Mouse (Mus musculus): ENCODE measurements around the gene BC028528. TPM values are rescaled to one million over a fixed set of nuclear protein-coding genes. Genes with fewer than 3 reads are reported as not detected.
"Not testable (repeated sequence)": the region's sequence is repeated elsewhere in the genome, so short reads cannot be mapped to it uniquely, and the experiment has no call there.

Gene BC028528
- total RNA-seq, 4 experiments from 2014 or later, result 1.1 to 2.1 (median 1.5) TPM

DNA sequence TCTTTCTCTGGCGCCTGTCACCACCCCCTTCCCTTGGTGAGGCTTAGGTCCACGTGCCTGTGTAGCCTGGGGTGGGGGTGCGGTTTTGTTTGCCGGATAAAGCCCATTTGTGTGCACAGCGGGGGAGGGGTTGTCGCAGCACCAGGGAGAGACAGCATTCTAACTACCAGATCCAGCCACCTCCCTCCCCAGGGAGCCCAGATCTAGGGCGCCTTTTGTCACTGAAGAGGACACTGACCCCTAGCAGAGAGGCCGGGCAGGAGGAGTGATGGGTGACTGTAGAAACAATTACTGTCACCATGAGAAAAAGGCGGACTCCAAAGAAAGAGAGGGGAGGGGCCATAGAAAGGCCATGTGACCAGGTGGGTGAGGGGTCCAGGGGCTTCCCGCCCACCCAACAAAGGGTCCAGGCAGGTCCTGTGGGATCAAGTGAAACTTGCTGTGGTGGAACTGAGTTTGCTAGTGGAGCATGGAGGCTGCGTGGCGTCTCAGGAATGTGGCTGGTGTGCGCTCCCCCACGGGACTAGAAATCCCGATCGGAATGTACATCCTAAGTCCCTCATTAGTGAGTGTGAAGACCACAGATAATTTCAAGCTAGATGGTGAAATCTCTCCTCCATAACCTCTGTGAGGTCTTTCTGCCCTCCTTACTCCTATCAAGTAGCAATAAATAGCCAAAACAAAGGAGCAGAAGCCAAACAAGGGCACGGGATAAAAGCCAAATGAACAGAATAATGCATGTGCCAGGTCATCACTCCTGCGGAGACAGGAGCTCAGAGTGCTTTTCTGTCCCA, 13.5 kb upstream of the BC028528 start:
- DNase-seq (ENCODE audit: low spot score in 2 of 2), result no peak

DNA sequence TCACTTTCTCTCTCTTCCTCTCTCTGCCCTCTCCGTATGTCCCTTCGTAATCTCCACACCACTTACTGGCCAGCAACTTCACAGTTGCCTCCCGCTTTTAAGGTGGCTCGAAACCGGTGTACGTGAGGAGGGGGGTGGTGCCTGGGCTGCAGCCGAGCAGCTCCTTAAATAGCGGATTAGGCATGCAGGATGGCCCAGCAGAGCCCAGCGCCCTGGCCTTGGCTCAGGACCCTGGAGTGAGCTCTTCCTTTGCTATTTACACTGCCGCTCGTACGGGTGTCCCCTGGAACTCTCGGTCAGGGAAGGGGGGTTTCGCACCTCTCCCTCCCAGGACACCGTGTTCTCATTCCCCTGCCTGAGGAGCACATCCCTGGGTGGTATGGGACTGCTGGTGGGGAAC, 12.8 kb upstream of the BC028528 start, which contains the start of gene Car14:
TSS of gene Car14 (minus strand) at position 124 of the 400 bp plus-strand sequence.
- DNase-seq (ENCODE audit: low spot score in 2 of 2), result peak; percentile 61 to 63

DNA sequence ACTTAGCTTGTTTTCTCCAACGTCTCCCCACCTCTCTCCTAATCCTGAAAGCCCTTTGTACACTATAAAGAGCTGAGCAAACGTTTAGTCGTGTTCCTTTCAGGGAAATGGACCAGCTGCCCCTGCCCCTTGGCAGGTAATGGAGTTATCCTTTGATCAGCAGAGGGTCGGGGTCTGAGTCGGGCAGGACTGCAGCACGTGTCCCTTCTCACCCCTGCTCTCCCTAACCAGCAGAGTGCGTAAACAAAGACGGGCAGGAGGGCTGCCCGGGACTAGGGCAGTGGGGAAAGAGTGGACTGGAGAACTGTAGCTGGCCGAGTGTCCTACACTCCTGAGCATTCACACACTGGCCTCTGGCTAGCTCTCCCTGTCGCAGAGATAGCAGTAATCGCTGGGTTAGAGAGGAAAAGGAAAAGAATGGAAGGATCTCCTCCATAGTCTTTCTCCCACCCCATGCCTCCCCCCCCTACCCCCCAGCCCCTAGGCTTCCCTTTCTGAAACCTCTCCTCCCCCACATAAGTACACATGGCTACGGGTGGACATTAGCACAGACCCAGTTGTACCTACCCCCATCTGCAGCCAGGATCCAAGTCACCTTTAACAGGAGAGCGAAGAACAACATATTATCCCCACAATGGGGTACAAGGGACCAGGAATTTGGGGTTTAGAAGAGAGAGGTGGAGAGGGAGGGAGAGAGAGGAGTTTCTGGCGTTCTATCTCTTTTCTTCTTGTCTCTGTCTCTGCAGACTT, 12.1 kb upstream of the BC028528 start:
- no peak for DNase-seq (ENCODE audit: low spot score in 2 of 2)

DNA sequence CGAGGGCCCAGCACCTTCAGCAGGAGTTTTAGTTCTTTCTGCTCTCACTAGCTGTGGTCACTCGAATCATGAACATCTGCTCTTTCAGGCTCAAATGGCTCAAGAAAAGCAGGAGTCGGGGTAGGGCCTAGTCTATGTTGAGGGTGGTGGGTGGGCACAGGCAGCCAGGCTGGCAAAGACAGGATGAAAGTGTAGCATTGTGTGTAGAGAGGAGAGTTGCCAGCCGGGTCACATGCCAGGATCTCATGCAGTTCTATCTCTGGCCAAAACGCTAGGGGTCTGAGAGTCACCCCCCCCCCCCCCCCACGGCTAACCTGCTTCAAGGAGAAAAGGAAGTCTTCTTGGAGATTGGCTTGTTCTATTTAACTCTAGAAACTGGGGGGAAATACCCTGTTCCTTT, 10.8 kb upstream of the BC028528 start:
- DNase-seq (ENCODE audit: low spot score in 2 of 2), result no peak

DNA sequence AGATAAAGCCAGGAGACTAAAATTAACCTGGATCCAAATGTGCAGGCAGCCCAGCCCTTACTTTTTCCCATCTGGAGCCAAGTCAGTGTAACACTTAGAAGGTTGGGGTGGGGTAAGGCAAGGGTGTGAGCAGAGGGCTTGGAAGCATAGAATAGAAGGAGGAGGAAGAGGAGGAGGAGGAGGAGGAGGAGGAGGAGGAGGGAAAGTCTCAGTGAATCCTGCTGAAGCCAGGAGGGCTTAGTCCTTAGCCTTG, 10.5 kb upstream of the BC028528 start:
- DNase-seq (ENCODE audit: low spot score in 2 of 2), result no peak

DNA sequence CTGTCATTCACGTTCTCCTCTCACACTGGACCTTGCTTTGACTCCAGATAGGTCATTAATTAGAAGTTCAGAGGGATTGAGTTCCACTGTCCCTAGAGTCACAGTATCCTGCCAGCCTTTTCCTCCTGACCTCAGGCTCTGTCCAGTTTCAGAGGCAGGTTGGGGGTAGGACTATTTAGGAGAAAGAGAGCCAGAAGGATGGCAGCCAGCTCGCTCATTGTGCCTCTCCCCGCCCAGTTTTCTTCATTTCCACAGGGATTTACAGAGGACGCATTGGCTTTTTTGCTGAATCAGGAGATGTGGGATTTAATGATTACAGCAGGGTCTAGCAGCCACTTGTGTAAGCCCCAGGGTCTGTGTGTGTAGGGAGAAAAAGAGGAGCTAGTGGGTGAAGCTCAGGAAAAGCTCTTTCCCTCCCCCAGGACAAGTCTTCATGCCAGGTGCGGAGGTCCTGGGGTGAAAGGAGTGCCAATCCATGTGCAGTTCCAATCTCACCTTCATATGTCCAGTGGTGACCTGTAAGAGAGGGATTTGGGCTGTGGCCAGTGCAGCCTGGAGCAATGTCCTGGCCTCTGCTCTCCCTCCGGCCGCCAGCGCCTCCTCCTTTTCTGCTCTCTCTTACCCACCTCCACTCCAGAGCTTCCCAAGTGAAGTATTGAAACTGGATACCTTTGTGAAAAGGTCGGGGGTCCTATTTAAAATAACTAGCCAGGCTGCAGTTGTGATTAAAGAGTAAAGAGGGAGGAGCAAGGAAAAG, 10.0 kb upstream of the BC028528 start:
- peak in 1 of 2 experiments; percentile 53 for DNase-seq (ENCODE audit: low spot score in 2 of 2)

DNA sequence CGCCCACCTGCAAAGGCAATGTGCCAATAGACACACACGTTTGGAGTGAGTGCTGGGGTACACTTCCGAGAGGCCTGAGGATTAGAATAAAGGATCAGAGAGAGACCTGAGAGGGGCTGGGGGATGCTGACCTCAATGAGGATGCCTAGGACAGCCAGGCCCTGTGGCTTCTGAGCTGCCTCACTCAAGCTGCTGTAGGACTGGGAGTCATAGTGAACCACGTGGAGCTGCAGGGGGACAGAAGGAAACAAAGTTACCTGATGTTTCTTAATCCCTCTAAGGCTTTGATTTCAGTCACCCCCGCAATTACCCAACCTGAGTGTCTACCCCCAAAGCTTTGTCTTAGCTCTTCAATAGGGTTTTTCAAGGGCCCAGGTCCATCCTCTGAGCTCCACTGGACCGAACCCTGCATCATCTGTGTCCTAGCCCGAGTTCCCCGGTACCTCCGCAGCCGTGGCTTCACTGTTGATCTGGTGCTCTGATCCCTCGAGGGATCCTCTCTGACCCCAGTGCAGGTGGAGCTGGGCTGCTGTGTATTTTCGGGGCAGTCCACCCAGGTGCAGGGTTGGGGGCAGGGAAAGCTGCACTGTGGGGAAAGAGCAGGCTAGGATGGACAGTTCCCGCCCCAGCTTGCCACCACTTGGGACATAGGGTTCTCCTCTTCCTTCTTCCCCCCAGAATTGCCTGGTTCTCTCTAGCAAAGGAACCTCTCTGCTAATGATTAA, 8.2 kb upstream of the BC028528 start:
- no peak for DNase-seq (ENCODE audit: low spot score in 2 of 2)

DNA sequence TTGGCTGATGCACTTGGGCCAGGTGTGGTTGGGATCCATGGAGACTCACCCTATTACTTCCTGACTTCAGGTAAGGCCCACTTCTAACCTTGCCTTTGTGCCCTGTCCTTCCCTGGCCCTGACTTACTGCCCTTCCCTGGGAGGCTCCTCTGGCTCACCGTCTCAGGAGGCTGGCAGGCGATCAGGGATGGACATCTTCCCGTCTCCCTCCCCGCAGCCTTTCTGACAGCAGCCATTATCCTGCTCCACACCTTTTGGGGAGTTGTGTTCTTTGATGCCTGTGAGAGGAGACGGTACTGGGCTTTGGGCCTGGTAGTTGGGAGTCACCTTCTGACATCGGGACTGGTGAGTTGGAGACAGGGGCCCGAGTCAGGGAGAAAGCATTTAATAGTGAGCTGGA, 3.7 kb upstream of the BC028528 start:
- DNase-seq (ENCODE audit: low spot score in 2 of 2), result not testable (repeated sequence)

DNA sequence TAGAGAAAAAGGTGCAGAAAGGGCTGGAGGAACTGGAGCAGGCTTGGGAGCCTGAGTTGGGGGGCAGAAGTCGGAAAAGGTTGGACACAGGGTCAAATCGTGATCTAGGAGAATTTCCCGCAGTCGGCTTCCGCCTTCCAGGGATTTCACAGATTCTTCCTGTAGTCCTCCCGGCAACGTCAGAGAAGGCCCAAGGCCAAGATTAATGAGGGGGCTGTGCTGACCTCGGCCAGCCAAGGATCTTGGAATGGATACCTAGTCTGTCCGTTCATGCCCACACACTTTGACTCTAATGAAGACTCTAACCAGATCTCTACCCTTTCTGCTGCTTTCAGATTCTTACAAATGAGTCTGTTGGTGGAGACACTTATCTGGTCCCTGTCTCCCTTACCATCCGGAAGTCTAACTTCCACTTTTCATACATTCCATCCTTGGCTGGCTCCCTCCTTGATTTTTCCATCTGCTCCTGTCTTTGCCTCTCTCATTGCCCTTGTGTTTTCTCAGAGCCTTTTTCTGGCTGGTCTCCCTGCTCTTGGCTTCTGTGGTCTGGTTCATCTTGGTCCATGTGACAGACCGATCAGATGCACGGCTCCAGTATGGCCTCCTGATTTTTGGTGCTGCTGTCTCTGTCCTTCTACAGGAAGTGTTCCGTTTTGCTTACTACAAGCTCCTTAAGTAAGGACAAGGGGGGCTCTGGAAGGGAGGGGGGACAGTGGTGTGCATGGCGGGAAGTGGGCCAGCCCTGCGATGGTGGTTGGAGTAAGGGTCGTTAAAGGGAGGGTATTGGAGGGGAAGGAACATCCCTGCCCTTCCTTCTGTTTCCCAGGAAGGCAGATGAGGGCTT, 2.7 kb upstream of the BC028528 start:
- DNase-seq (ENCODE audit: low spot score in 2 of 2), result no peak

DNA sequence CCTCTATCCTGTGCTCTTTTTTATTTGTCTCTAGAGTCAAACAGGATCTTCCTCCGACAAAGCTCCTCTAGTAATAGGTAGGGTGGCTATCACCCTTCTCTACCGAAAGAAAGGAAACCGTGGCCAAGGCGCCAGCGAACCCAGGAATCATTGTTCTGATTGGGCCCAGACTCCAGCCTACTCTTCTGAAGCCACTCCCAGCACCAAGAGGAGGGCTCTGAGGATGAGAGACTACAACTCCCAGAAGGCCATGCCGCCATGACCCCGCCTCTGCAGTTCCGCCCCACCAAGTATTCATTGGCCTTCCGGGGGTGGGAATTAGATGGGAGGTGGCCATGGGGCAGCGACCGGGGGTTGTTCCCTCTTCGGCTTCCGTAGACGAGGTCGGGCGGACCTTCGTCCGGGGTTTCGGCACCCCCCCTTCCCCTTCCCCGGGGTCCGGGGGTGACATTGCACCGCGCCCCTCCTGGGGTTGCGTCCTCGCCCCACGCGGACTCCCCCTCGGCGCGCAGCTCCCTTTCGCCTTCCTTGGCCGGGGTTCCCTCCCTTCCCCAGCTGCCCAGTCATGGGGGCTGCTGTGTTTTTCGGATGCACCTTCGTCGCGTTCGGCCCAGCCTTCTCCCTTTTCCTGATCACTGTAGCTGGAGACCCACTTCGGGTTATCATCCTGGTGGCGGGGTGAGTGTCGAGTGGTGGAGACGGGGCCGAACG, 2.0 kb upstream of the BC028528 start, which contains the start of gene Aph1a:
TSS of gene Aph1a (plus strand) at position 364 of the 711 bp plus-strand sequence.
- peak; percentile 93 to 95 for DNase-seq (ENCODE audit: low spot score in 2 of 2)

DNA sequence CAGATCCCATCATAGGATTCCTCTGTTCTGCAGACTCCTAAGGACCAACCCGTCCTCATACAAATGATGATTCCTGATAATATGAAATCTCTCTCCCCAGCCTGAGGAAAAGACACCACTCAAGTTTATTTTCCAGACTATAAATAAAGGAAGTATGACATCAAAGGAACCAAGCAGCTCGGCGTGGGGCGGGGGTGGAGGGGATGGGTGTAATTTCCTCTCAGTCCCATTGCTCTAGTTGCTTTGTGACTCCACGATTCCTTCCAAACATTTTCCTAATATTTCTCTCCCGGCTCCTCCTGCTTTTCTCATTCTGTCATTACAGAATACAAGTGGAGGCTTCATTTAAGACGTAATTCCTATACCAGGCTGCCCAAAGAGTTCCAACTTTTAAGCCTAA, 1.3 kb upstream of the BC028528 start:
- no peak for DNase-seq (ENCODE audit: low spot score in 2 of 2)

DNA sequence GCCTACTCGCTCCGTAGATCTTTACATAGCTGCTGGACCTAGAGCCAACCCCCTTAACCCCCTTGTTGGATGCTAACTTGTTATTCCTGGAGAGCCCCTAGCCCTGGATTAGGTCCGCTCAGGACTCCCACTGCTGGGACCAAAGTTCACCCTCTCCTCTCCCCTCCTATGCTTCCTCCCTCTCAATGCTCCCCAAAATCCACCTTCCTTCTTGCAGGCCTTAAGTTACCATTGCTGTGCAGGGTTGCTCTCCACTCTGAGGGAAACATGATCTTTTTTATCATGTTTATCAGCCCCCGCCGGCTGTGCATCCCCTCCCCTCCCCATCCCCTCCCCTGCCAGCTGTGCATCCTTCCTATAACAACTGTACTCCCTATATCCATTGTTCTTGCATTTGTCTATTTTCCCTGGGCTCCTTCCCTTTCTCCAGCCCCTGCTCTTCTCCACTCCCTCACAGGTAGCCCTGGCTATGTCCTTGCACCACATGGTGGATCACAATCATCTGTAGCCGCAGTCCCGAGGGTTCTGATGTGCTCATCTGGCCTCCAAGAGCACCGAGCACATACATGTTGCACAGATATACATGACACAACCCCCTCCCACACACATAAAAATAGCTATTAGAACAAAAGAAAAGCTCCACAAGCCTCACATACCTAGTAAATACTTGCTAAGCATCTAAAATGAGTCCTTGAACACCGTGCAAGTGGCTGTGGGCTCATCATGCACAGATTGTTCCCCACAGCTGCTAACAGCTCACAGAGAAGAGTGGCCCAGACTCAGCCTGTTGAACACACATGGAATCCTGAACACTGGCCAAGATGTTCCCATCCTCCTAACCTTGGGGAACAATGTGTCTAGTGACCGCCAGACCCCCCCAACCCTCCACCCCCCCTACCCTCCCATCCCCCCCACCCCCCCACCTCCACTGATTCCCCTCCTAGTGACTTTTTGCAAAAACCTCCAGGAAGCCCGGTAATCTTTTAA, 554 bp upstream of the BC028528 start:
- no peak for DNase-seq (ENCODE audit: low spot score in 2 of 2)

DNA sequence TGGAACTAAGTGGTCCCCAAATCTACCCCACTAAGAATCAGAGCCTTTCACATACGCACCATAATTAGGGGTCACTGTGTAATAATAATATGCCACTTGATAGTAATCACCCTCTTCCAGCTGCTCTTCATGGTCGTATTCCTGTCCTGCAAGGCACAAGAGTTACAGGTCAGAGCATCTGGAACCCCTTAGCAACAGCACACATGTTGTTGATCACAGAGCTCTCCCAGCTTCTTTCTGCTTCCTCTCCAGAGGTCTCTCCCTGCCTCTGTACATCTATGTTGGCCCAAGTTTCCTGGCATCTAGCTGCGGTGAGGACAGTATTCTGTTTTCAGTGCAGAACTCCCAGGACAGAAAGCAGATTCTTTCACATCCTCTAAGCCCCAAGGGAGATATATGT, 2.1 kb downstream of the BC028528 start:
- no peak for DNase-seq (ENCODE audit: low spot score in 2 of 2)

DNA sequence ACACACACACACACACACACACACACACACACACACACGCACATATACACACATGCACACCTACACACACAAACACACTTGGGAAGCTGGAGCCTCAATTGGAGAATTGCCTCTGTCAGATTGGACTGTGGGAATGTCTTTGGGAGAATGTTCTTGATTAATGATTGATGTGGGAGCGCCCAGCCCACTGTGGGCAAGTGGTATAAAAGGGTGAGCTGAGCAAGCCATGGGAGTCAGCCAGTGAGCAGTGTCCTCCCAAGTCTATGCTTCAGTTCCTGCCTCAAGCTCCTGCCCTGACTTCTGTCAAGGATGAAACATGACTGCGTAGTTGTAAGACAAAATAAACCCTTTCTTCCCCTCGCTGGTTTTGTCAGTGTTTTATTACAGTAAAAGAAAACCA, 4.2 kb downstream of the BC028528 start:
- no peak for DNase-seq (ENCODE audit: low spot score in 2 of 2)

DNA sequence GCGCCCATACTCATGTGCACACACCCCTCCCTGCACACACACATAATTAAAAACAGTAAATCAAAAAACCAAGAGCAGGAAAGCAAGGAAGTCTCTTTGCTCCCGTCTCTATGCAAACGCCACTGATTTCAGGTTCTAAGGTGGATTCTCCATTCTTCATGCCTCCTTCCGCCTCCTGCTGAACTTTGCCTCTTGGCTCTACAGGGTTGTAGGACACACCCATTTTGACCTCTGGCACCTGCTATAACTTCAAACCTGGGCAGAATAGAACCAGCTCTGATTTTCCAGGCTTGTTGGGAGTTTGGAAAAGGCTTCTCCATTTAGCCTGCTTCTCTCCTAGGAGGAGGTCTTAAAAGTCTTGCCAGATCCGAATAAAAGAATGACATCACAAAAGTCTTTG, 7.4 kb downstream of the BC028528 start:
- no peak for DNase-seq (ENCODE audit: low spot score in 2 of 2)

DNA sequence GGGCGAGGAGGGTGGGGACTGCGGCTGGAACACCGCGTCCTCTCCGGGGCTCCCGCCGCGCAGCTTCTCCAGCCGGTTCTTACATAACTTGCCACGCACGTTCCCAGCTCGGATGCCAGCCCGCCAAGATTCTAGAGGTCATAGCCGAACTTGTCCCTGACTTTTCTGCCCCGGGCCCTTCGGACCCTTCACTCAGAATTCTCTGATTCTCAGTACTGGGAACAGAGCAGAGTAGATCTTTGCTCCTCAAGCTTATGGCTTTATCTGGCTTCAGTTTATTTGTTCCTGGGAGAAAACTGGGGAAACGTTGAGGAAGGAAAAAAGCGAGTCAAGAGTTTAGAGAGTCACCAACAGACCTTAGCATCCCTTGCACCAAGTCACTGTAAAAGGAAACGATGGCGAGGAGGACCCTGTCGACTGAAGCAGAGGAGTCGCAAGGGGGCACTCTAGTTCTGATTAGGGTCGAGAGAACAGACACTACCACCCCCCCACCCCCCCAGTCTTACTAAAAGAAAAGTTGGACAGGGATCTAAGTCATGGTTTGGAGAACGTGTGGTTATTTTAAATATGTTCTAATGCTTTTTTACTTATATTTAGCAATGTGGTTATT, 8.9 kb downstream of the BC028528 start:
- peak; percentile 76 for DNase-seq (ENCODE audit: low spot score in 2 of 2)

DNA sequence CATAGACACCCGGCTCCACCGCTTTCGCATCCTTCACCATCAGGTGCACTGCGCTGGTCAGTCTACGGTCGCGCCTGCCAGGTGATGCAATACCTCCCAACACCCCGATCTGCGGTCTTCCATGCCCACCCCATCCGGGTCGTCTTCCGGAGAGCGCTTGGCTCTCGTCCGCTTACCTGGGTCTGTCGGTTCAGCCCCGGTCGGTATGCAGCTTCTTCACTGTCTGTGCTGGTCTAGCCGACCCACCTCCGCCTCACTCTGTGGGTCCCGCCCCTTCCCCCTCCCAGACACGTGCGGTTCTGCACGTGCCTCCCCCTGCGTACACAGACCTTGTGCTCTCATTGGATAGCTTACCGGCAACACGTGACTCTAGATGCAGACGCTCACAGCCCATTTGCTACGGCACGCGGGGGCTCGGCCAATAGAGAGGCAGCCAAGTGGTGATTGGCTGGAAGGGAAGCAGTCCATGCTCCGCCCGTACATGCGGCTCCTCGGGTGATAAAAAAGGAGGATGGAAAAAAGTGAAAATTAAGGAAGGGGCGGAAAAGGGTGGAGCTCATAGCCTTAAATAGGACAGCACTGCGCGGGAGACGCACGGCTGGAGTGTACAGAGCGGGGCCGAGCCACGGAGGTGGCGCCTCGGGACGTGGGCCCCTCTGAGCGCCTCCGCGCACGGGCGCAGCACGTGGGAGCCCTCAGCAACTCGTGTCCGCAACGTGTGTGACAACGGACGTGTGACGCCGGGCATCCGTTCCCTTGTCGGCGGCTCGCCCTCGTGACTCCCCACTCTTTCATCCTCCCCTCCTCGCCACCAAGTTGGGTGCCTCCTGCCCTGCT, 9.6 kb downstream of the BC028528 start, which contains the start of gene Ciart:
TSS of gene Ciart (minus strand) at position 273 of the 837 bp plus-strand sequence.
- peak; percentile 92 to 96 for DNase-seq (ENCODE audit: low spot score in 2 of 2)

Data from gastrocnemius, adult 8-10 months (tissue).